ENCODE assay signal across 27 mouse cellular contexts in the genomic region with DNA sequence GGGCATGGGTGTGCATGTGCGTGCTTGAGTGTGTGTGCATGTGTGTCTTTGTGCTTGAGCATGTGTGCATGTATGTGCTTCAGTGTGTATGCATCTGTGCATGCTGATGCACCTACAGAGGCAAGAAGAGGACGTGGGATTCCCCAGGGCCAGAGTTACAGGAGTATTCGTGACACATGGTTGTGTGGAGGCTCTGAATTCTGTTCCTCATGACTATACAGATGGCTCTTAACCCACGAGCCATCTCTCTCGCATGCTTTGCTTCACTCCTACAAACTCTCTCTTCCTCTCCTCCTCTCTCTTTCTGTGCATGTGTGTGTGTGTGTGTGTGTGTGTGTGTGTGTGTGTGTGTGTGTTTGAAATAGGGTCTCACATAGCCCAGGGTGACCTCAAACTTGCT. TPM values are rescaled to one million over a fixed set of nuclear protein-coding genes. Genes with fewer than 3 reads are reported as not detected.
"Had no signal": no experiment of that assay in that cellular context is flagged by ENCODE, and none has a peak within 500 bp of the region (broad histone marks: within the 10 kb centered on the region; RNA-seq: fewer than 3 reads in every experiment).

No protein-coding gene starts in this region.

- H3K4me3 ChIP-seq: heart, embryonic 13.5 days; heart, embryonic 15.5 days; intestine, embryonic 15.5 days; limb, embryonic 10.5 days; limb, embryonic 12.5 days; liver, embryonic 13.5 days; liver, embryonic 15.5 days had no signal

- H3K36me3 ChIP-seq: heart, embryonic 13.5 days; heart, embryonic 15.5 days; intestine, embryonic 15.5 days; limb, embryonic 10.5 days; limb, embryonic 12.5 days; liver, embryonic 13.5 days; liver, embryonic 15.5 days had no signal

- H3K4me1 ChIP-seq: heart, embryonic 15.5 days; liver, embryonic 13.5 days; liver, embryonic 15.5 days had no signal

- ATAC-seq: forebrain, postnatal 0 days; hindbrain, embryonic 16.5 days; inflammation-experienced regulatory T-cells, adult 6 months; intestine, embryonic 15.5 days; intestine, postnatal 0 days had no signal

- H3K27ac ChIP-seq: heart, embryonic 13.5 days; heart, embryonic 15.5 days; hindbrain, embryonic 14.5 days; intestine, embryonic 15.5 days; limb, embryonic 10.5 days; limb, embryonic 12.5 days; liver, embryonic 13.5 days; liver, embryonic 15.5 days had no signal

- H3K27me3 ChIP-seq: heart, embryonic 13.5 days; heart, embryonic 15.5 days; intestine, embryonic 15.5 days; limb, embryonic 12.5 days had no signal

- H3K4me2 ChIP-seq: heart, embryonic 11.5 days; heart, embryonic 13.5 days; heart, embryonic 15.5 days; hindbrain, embryonic 14.5 days; intestine, embryonic 15.5 days; limb, embryonic 12.5 days; liver, embryonic 11.5 days; liver, embryonic 13.5 days; liver, embryonic 15.5 days had no signal

- H3K9ac ChIP-seq: forebrain, postnatal 0 days; heart, embryonic 13.5 days; heart, embryonic 15.5 days; hindbrain, embryonic 14.5 days; intestine, embryonic 15.5 days; limb, embryonic 12.5 days; liver, embryonic 13.5 days; liver, embryonic 15.5 days had no signal

- DNase-seq: forebrain, postnatal 0 days; gastrocnemius, postnatal 14 days; gastrocnemius, postnatal 36 days; heart, adult 18-20 months; heart, postnatal 14 days; heart, postnatal 36 days; kidney, adult 18-20 months; kidney, adult 8-10 months; kidney, postnatal 10 days; kidney, postnatal 25 days; kidney, postnatal 4 days; liver; liver, embryonic 13.5 days had no signal

- H3K9me3 ChIP-seq: heart, embryonic 13.5 days; heart, embryonic 15.5 days; intestine, embryonic 15.5 days; limb, embryonic 10.5 days; limb, embryonic 12.5 days; liver, embryonic 13.5 days; liver, embryonic 15.5 days had no signal

RNA-seq across cellular contexts. Expression of gene Oprd1, which starts 25.5 kb away (rescaled TPM):
- total RNA-seq: gastrocnemius, postnatal 36 days; hematopoietic stem cell, adult 5-6 weeks had no signal
- polyA plus RNA-seq: hindbrain, embryonic 11.5 days; inflammation-experienced regulatory T-cells, adult 6 months; liver, embryonic 15.5 days had no signal
